Mouse (Mus musculus): Measurements from ENCODE around the gene Rom1. TPM values are rescaled to one million over a fixed set of nuclear protein-coding genes. Genes with fewer than 3 reads are reported as not detected.
A peak's percentile ranks its signal among the peaks of the same experiment; 100 is the strongest.

The Rom1 gene
- polyA plus RNA-seq, 1 experiment, result 10.4 TPM

GRCm38 (mm10) chr19:8967373-8967743 is 38.2 kb upstream of the Rom1 start:
- Histone ChIP-seq H3K4me3 (ENCODE audit: insufficient read depth, poor library complexity, severe bottlenecking) (peak overlapping the region; percentile 68), H3K36me3 (ENCODE audit: control insufficient read depth, insufficient read depth) (peaks cover 74% of the 10 kb centered on the region), H3ac (ENCODE audit: control insufficient read depth, insufficient read length, low read depth) (peak overlapping the region; percentile 84), H3K27me3 (ENCODE audit: control insufficient read depth, insufficient read depth, insufficient read length) (no peaks in the 10 kb centered on the region), H3K79me2 (ENCODE audit: control insufficient read depth, insufficient read depth) (peaks cover 62% of the 10 kb centered on the region), H3K79me3 (ENCODE audit: low read depth) (peaks cover 54% of the 10 kb centered on the region)
- TF ChIP-seq CEBPB (IDR thresholded peaks at IDR 0.05; ENCODE audit: low read depth) (no peak), MYOG (IDR thresholded peaks at IDR 0.05; ENCODE audit: control insufficient read depth, extremely low read depth, insufficient read length) (no peak), MAX (IDR thresholded peaks at IDR 0.05) (no peak), FOSL1 (IDR thresholded peaks at IDR 0.05; ENCODE audit: insufficient read depth, low read length, poor library complexity, severe bottlenecking) (no peak), MYOD1 (IDR thresholded peaks at IDR 0.05; ENCODE audit: control insufficient read depth, insufficient read length, low read depth) (no peak), CTCF (IDR thresholded peaks at IDR 0.05; ENCODE audit: control insufficient read depth, insufficient read depth, insufficient read length) (no peak), USF1 (IDR thresholded peaks at IDR 0.05; ENCODE audit: low read depth) (no peak)

GRCm38 (mm10) chr19:8966590-8967372 is 37.6 kb upstream of the Rom1 start, which contains the start of gene Eef1g:
Gene Eef1g, plus strand, starts transcription at chr19:8967041.
- H3ac ChIP-seq (ENCODE audit: control insufficient read depth, insufficient read length, low read depth), result peak within 1 kb of the TSS; percentile 84
- TF ChIP-seq MAX (IDR thresholded peaks at IDR 0.05) (peak; percentile 24), FOSL1 (IDR thresholded peaks at IDR 0.05; ENCODE audit: insufficient read depth, low read length, poor library complexity, severe bottlenecking) (no peak), CEBPB (IDR thresholded peaks at IDR 0.05; ENCODE audit: low read depth) (peak; percentile 21), USF1 (IDR thresholded peaks at IDR 0.05; ENCODE audit: low read depth) (peak; percentile 47)
- H3K79me2 ChIP-seq (ENCODE audit: control insufficient read depth, insufficient read depth), result peaks cover 56% of the 10 kb centered on the region
- H3K79me3 ChIP-seq (ENCODE audit: low read depth), result peaks cover 49% of the 10 kb centered on the region
- peaks cover 74% of the 10 kb centered on the region for H3K36me3 ChIP-seq (ENCODE audit: control insufficient read depth, insufficient read depth)
- H3K27me3 ChIP-seq (ENCODE audit: control insufficient read depth, insufficient read depth, insufficient read length), result no peaks in the 10 kb centered on the region
- H3K4me3 ChIP-seq (ENCODE audit: insufficient read depth, poor library complexity, severe bottlenecking), result peak within 1 kb of the TSS; percentile 68

- peak overlapping the region; percentile 84 for H3ac ChIP-seq (ENCODE audit: control insufficient read depth, insufficient read length, low read depth)
- H3K36me3 ChIP-seq (ENCODE audit: control insufficient read depth, insufficient read depth), result peaks cover 74% of the 10 kb centered on the region
- H3K27me3 ChIP-seq (ENCODE audit: control insufficient read depth, insufficient read depth, insufficient read length), result no peaks in the 10 kb centered on the region
- H3K79me3 ChIP-seq (ENCODE audit: low read depth), result peaks cover 46% of the 10 kb centered on the region
- peak overlapping the region; percentile 36 for H3K4me3 ChIP-seq (ENCODE audit: insufficient read depth, poor library complexity, severe bottlenecking)
- TF ChIP-seq FOSL1 (IDR thresholded peaks at IDR 0.05; ENCODE audit: insufficient read depth, low read length, poor library complexity, severe bottlenecking) (no peak), CTCF (IDR thresholded peaks at IDR 0.05; ENCODE audit: control insufficient read depth, insufficient read depth, insufficient read length) (no peak), USF1 (IDR thresholded peaks at IDR 0.05; ENCODE audit: low read depth) (no peak), MYOD1 (IDR thresholded peaks at IDR 0.05; ENCODE audit: control insufficient read depth, insufficient read length, low read depth) (no peak), MYOG (IDR thresholded peaks at IDR 0.05; ENCODE audit: control insufficient read depth, extremely low read depth, insufficient read length) (no peak), CEBPB (IDR thresholded peaks at IDR 0.05; ENCODE audit: low read depth) (no peak), MAX (IDR thresholded peaks at IDR 0.05) (no peak)
- H3K79me2 ChIP-seq (ENCODE audit: control insufficient read depth, insufficient read depth), result peaks cover 50% of the 10 kb centered on the region
Measured at GRCm38 (mm10) chr19:8966198-8966589, 37.0 kb upstream of the Rom1 start.

- no peak overlapping the region for H3K4me3 ChIP-seq (ENCODE audit: insufficient read depth, poor library complexity, severe bottlenecking)
- TF ChIP-seq FOSL1 (IDR thresholded peaks at IDR 0.05; ENCODE audit: insufficient read depth, low read length, poor library complexity, severe bottlenecking) (no peak), USF1 (IDR thresholded peaks at IDR 0.05; ENCODE audit: low read depth) (no peak), CTCF (IDR thresholded peaks at IDR 0.05; ENCODE audit: control insufficient read depth, insufficient read depth, insufficient read length) (no peak), CEBPB (IDR thresholded peaks at IDR 0.05; ENCODE audit: low read depth) (no peak), MAX (IDR thresholded peaks at IDR 0.05) (no peak), MYOD1 (IDR thresholded peaks at IDR 0.05; ENCODE audit: control insufficient read depth, insufficient read length, low read depth) (no peak), MYOG (IDR thresholded peaks at IDR 0.05; ENCODE audit: control insufficient read depth, extremely low read depth, insufficient read length) (no peak)
- H3K36me3 ChIP-seq (ENCODE audit: control insufficient read depth, insufficient read depth), result peaks cover 74% of the 10 kb centered on the region
- H3K27me3 ChIP-seq (ENCODE audit: control insufficient read depth, insufficient read depth, insufficient read length), result no peaks in the 10 kb centered on the region
- H3K79me2 ChIP-seq (ENCODE audit: control insufficient read depth, insufficient read depth), result peaks cover 46% of the 10 kb centered on the region
- peak overlapping the region; percentile 65 for H3ac ChIP-seq (ENCODE audit: control insufficient read depth, insufficient read length, low read depth)
- peaks cover 42% of the 10 kb centered on the region for H3K79me3 ChIP-seq (ENCODE audit: low read depth)
Measured at GRCm38 (mm10) chr19:8965771-8966170, 36.6 kb upstream of the Rom1 start.

- TF ChIP-seq MAX (IDR thresholded peaks at IDR 0.05) (no peak), CEBPB (IDR thresholded peaks at IDR 0.05; ENCODE audit: low read depth) (no peak), CTCF (IDR thresholded peaks at IDR 0.05; ENCODE audit: control insufficient read depth, insufficient read depth, insufficient read length) (no peak), MYOD1 (IDR thresholded peaks at IDR 0.05; ENCODE audit: control insufficient read depth, insufficient read length, low read depth) (no peak), USF1 (IDR thresholded peaks at IDR 0.05; ENCODE audit: low read depth) (no peak), MYOG (IDR thresholded peaks at IDR 0.05; ENCODE audit: control insufficient read depth, extremely low read depth, insufficient read length) (no peak), FOSL1 (IDR thresholded peaks at IDR 0.05; ENCODE audit: insufficient read depth, low read length, poor library complexity, severe bottlenecking) (no peak)
- Histone ChIP-seq H3K36me3 (ENCODE audit: control insufficient read depth, insufficient read depth) (peaks cover 74% of the 10 kb centered on the region), H3K4me3 (ENCODE audit: insufficient read depth, poor library complexity, severe bottlenecking) (no peak overlapping the region)
Measured at GRCm38 (mm10) chr19:8965075-8965474, 35.9 kb upstream of the Rom1 start.

More at GRCm38 (mm10) chr19:8965075-8965474, 35.9 kb upstream of the Rom1 start:
- peaks cover 39% of the 10 kb centered on the region for H3K79me2 ChIP-seq (ENCODE audit: control insufficient read depth, insufficient read depth)
- H3K27me3 ChIP-seq (ENCODE audit: control insufficient read depth, insufficient read depth, insufficient read length), result no peaks in the 10 kb centered on the region
- no peak overlapping the region for H3ac ChIP-seq (ENCODE audit: control insufficient read depth, insufficient read length, low read depth)
- H3K79me3 ChIP-seq (ENCODE audit: low read depth), result peaks cover 35% of the 10 kb centered on the region
